Mouse (Mus musculus) ES-E14 (cell line): ENCODE measurements around the gene Selenoi.

Source experiments
- CHD2 ChIP-seq: IDR thresholded peaks from 2 replicates; pipeline ENCODE4 v1.6.1; 2014; ENCODE audit warnings: mild to moderate bottlenecking, low read depth, low read length, inconsistent platforms
- HCFC1 ChIP-seq: IDR thresholded peaks from 2 replicates; pipeline ENCODE4 v1.6.1; 2012; ENCODE audit warnings: low read length, inconsistent platforms, borderline replicate concordance; ENCODE audit not compliant: insufficient read depth
- ZC3H11A ChIP-seq: IDR thresholded peaks from 2 replicates; pipeline ENCODE4 v1.6.1; 2012; ENCODE audit warnings: low read depth, mild to moderate bottlenecking, inconsistent platforms, low read length, borderline replicate concordance

DNA sequence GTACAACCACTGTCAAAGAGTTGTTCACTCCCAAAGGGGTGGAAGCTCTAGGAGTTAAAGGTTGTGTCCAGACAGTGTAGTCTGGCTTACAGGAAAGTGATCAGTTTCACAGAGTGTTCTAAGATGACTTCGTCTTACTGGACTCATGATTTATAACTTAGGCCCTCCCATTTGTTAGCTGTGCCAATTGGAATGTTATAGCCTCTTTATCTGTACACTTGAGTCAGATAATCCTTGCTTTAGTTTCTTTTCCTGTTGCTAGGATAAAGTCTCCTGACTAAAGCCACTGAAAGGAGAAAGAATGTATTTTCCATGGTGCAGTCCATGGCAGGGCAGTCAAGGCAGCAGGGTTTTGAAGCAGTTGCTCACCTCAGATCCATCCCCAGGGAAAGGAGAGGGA, 10.0 kb downstream of the Selenoi start:
- no peak for TF ChIP-seq HCFC1
- no peak for TF ChIP-seq ZC3H11A
- TF ChIP-seq CHD2, result no peak
